Mouse (Mus musculus): ENCODE measurements around the gene Gm5089. TPM values are rescaled to one million over a fixed set of nuclear protein-coding genes. Genes with fewer than 3 reads are reported as not detected.

Gm5089 gene
- total and polyA plus RNA-seq, 3 experiments: 0.05 TPM; not detected in 2

- H3K27me3 ChIP-seq (ENCODE audit: insufficient read depth, low read length): no peaks in the 10 kb centered on the region; the same call in 1 of the 2 replicates
- H3K36me3 ChIP-seq (replicated peaks): peaks cover 9% of the 10 kb centered on the region
- TF ChIP-seq CTCF (IDR thresholded peaks at IDR 0.05; ENCODE audit: low read depth, low read length) (no peak), GATA1 (IDR thresholded peaks at IDR 0.05; ENCODE audit: borderline replicate concordance, low read length) (no peak), POLR2AphosphoS5 (IDR thresholded peaks at IDR 0.05; ENCODE audit: insufficient replicate concordance, low read depth, low read length) (no peak), TAL1 (conservative IDR thresholded peaks at IDR 0.05; ENCODE audit: low read depth, low read length) (no peak), GATA2 (IDR thresholded peaks at IDR 0.05; ENCODE audit: borderline replicate concordance, low read depth, low read length) (no peak)
- no peaks in the 10 kb centered on the region for H3K4me1 ChIP-seq (ENCODE audit: insufficient read depth, low read depth, low read length)
- H3K4me3 ChIP-seq (ENCODE audit: low read depth, low read length): no peak overlapping the region
- no peak for DNase-seq (ENCODE audit: low spot score)
- no peak for ATAC-seq (ENCODE audit: extremely low read depth, insufficient number of reproducible peaks, low FRiP score, poor library complexity, severe bottlenecking)
- H3K9me3 ChIP-seq (replicated peaks): no peaks in the 10 kb centered on the region
Measured at GRCm38 (mm10) chr14:122401886-122402285, 49.0 kb downstream of the Gm5089 start.

- no peak for TF ChIP-seq CTCF (IDR thresholded peaks at IDR 0.05; ENCODE audit: low read depth, low read length)
- no peak for TF ChIP-seq POLR2AphosphoS5 (IDR thresholded peaks at IDR 0.05; ENCODE audit: insufficient replicate concordance, low read depth, low read length)
- no peak for TF ChIP-seq GATA2 (IDR thresholded peaks at IDR 0.05; ENCODE audit: borderline replicate concordance, low read depth, low read length)
- no peak for TF ChIP-seq GATA1 (IDR thresholded peaks at IDR 0.05; ENCODE audit: borderline replicate concordance, low read length)
- TF ChIP-seq TAL1 (conservative IDR thresholded peaks at IDR 0.05; ENCODE audit: low read depth, low read length): no peak
- H3K9me3 ChIP-seq (replicated peaks): no peaks in the 10 kb centered on the region
- H3K4me3 ChIP-seq (ENCODE audit: low read depth, low read length): no peak overlapping the region
- peaks cover 16% of the 10 kb centered on the region for H3K36me3 ChIP-seq (replicated peaks)
- no peaks in the 10 kb centered on the region for H3K4me1 ChIP-seq (ENCODE audit: insufficient read depth, low read depth, low read length)
- no peak for DNase-seq (ENCODE audit: low spot score)
- ATAC-seq (ENCODE audit: extremely low read depth, insufficient number of reproducible peaks, low FRiP score, poor library complexity, severe bottlenecking): no peak
- no peaks in the 10 kb centered on the region for H3K27me3 ChIP-seq (ENCODE audit: insufficient read depth, low read length)
Measured at GRCm38 (mm10) chr14:122399906-122400305, 51.0 kb downstream of the Gm5089 start.

- ATAC-seq (ENCODE audit: extremely low read depth, insufficient number of reproducible peaks, low FRiP score, poor library complexity, severe bottlenecking): no peak
- H3K9me3 ChIP-seq (replicated peaks): no peaks in the 10 kb centered on the region
Measured at GRCm38 (mm10) chr14:122398676-122399075, 52.2 kb downstream of the Gm5089 start.

GRCm38 (mm10) chr14:122393119-122393518 is 57.8 kb downstream of the Gm5089 start:
- H3K4me1 ChIP-seq (ENCODE audit: insufficient read depth, low read depth, low read length): no peaks in the 10 kb centered on the region
- H3K36me3 ChIP-seq (replicated peaks): peaks cover 26% of the 10 kb centered on the region
- no peaks in the 10 kb centered on the region for H3K27me3 ChIP-seq (ENCODE audit: insufficient read depth, low read length)
- H3K4me3 ChIP-seq (ENCODE audit: low read depth, low read length): no peak overlapping the region
- TF ChIP-seq TAL1 (conservative IDR thresholded peaks at IDR 0.05; ENCODE audit: low read depth, low read length) (no peak), GATA1 (IDR thresholded peaks at IDR 0.05; ENCODE audit: borderline replicate concordance, low read length) (no peak), CTCF (IDR thresholded peaks at IDR 0.05; ENCODE audit: low read depth, low read length) (no peak), POLR2AphosphoS5 (IDR thresholded peaks at IDR 0.05; ENCODE audit: insufficient replicate concordance, low read depth, low read length) (no peak), GATA2 (IDR thresholded peaks at IDR 0.05; ENCODE audit: borderline replicate concordance, low read depth, low read length) (no peak)
- ATAC-seq (ENCODE audit: extremely low read depth, insufficient number of reproducible peaks, low FRiP score, poor library complexity, severe bottlenecking): no peak
- no peak for DNase-seq (ENCODE audit: low spot score)
- H3K9me3 ChIP-seq (replicated peaks): no peaks in the 10 kb centered on the region

More at GRCm38 (mm10) chr14:122398676-122399075, 52.2 kb downstream of the Gm5089 start:
- H3K4me3 ChIP-seq (ENCODE audit: low read depth, low read length): no peak overlapping the region
- TF ChIP-seq TAL1 (conservative IDR thresholded peaks at IDR 0.05; ENCODE audit: low read depth, low read length): no peak
- no peak for TF ChIP-seq CTCF (IDR thresholded peaks at IDR 0.05; ENCODE audit: low read depth, low read length)
- TF ChIP-seq POLR2AphosphoS5 (IDR thresholded peaks at IDR 0.05; ENCODE audit: insufficient replicate concordance, low read depth, low read length): no peak
- TF ChIP-seq GATA2 (IDR thresholded peaks at IDR 0.05; ENCODE audit: borderline replicate concordance, low read depth, low read length): no peak
- TF ChIP-seq GATA1 (IDR thresholded peaks at IDR 0.05; ENCODE audit: borderline replicate concordance, low read length): no peak
- no peak for DNase-seq (ENCODE audit: low spot score)
- H3K4me1 ChIP-seq (ENCODE audit: insufficient read depth, low read depth, low read length): no peaks in the 10 kb centered on the region
- H3K27me3 ChIP-seq (ENCODE audit: insufficient read depth, low read length): no peaks in the 10 kb centered on the region
- H3K36me3 ChIP-seq (replicated peaks): peaks cover 19% of the 10 kb centered on the region

GRCm38 (mm10) chr14:122390935-122391334 is 60.0 kb downstream of the Gm5089 start:
- H3K9me3 ChIP-seq (replicated peaks): no peaks in the 10 kb centered on the region
- TF ChIP-seq POLR2AphosphoS5 (IDR thresholded peaks at IDR 0.05; ENCODE audit: insufficient replicate concordance, low read depth, low read length) (no peak), GATA1 (IDR thresholded peaks at IDR 0.05; ENCODE audit: borderline replicate concordance, low read length) (no peak), CTCF (IDR thresholded peaks at IDR 0.05; ENCODE audit: low read depth, low read length) (no peak), TAL1 (conservative IDR thresholded peaks at IDR 0.05; ENCODE audit: low read depth, low read length) (no peak), GATA2 (IDR thresholded peaks at IDR 0.05; ENCODE audit: borderline replicate concordance, low read depth, low read length) (no peak)
- no peak for ATAC-seq (ENCODE audit: extremely low read depth, insufficient number of reproducible peaks, low FRiP score, poor library complexity, severe bottlenecking)
- peaks cover 22% of the 10 kb centered on the region for H3K36me3 ChIP-seq (replicated peaks)
- no peaks in the 10 kb centered on the region for H3K27me3 ChIP-seq (ENCODE audit: insufficient read depth, low read length)
- no peak for DNase-seq (ENCODE audit: low spot score)
- no peak overlapping the region for H3K4me3 ChIP-seq (ENCODE audit: low read depth, low read length)
- H3K4me1 ChIP-seq (ENCODE audit: insufficient read depth, low read depth, low read length): no peaks in the 10 kb centered on the region

GRCm38 (mm10) chr14:122389684-122390370 is 61.1 kb downstream of the Gm5089 start:
- no peak for TF ChIP-seq GATA2 (IDR thresholded peaks at IDR 0.05; ENCODE audit: borderline replicate concordance, low read depth, low read length)
- TF ChIP-seq TAL1 (conservative IDR thresholded peaks at IDR 0.05; ENCODE audit: low read depth, low read length): no peak
- no peak for TF ChIP-seq GATA1 (IDR thresholded peaks at IDR 0.05; ENCODE audit: borderline replicate concordance, low read length)
- TF ChIP-seq CTCF (IDR thresholded peaks at IDR 0.05; ENCODE audit: low read depth, low read length): no peak
- no peak for TF ChIP-seq POLR2AphosphoS5 (IDR thresholded peaks at IDR 0.05; ENCODE audit: insufficient replicate concordance, low read depth, low read length)
- Histone ChIP-seq H3K4me1 (ENCODE audit: insufficient read depth, low read depth, low read length) (no peaks in the 10 kb centered on the region), H3K27me3 (ENCODE audit: insufficient read depth, low read length) (no peaks in the 10 kb centered on the region), H3K9me3 (replicated peaks) (no peaks in the 10 kb centered on the region), H3K4me3 (ENCODE audit: low read depth, low read length) (no peak overlapping the region), H3K36me3 (replicated peaks) (peaks cover 20% of the 10 kb centered on the region)
- no peak for DNase-seq (ENCODE audit: low spot score)
- ATAC-seq (ENCODE audit: extremely low read depth, insufficient number of reproducible peaks, low FRiP score, poor library complexity, severe bottlenecking): no peak

Data from G1E (cell line).